Mouse (Mus musculus): ENCODE measurements at regions not wholly inside any gene's neighbourhood (a gene's known extent, or its start where the extent isn't known, plus 50 kb on each side); places are given as distances from the start of the nearest gene placed in this dataset.
"Not testable (repeated sequence)": the region's sequence is repeated elsewhere in the genome, so short reads cannot be mapped to it uniquely, and the experiment has no call there.

DNA sequence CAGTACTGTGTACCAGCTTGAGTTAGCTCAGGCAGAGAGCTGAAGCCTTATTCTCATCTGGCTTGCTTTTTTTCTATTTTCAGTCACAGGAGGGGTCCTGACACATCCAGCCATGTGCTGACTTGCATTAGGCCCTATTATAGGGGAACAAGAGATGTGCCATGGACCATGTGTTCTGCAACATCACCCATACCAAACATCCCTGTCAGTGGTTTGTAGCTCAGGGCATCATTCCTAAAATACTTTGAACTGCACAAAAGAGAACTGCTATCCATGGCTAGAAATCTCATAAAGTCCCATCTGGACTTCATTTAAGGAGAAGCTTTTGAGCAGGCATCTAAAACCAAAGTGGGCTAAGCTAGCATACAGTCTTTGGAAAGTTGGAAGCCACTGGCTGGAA, 304.1 kb downstream of the Sec16b start:
- H3K27ac ChIP-seq (replicated peaks; ENCODE audit: low read depth, low read length), result no peak overlapping the region
- no peak overlapping the region for H3K4me2 ChIP-seq (replicated peaks; ENCODE audit: low read depth, low read length, severe bottlenecking)
- H3K9me3 ChIP-seq (ENCODE audit: control insufficient read depth, low read length), result no peaks in the 10 kb centered on the region
- H3K9ac ChIP-seq (ENCODE audit: low read depth, low read length, severe bottlenecking), result no peak overlapping the region
- ATAC-seq (ENCODE audit: low FRiP score, low read depth), result 0 out of 2 replicates have a peak, but pooled peaks have one; percentile 63
- no peaks in the 10 kb centered on the region; the same call in 1 of the 2 replicates for H3K4me1 ChIP-seq (ENCODE audit: control insufficient read depth, insufficient read depth, low read length)
- DNase-seq (ENCODE audit: low spot score), result peak; percentile 43
- no peaks in the 10 kb centered on the region for H3K27me3 ChIP-seq (ENCODE audit: control insufficient read depth, insufficient read depth, low read length)
- H3K36me3 ChIP-seq (ENCODE audit: control insufficient read depth, insufficient read depth, low read length), result no peaks in the 10 kb centered on the region
- H3K4me3 ChIP-seq (replicated peaks; ENCODE audit: low read length), result no peak overlapping the region
- no peak for TF ChIP-seq POLR2A (IDR thresholded peaks at IDR 0.05; ENCODE audit: borderline replicate concordance, extremely low read depth, insufficient read depth, insufficient read length)

DNA sequence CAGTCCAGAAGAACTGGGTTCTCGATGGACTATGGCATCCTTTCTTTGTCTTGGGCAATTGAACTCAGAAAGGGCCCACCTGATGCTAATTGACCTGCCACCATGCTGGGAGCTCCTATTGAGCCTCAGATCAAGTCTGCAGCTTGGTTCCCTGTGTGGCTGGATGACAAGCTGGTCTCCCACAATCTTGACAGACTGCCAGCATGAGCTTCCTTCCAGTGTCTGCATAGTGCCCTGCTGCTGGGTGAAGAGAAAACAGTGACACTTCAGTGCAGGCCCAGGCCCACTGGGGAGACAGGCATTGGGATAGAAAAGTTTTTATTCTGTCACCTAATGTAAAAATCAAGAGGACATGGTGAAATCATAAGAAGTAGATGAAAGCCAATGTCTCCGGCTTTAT, 321.4 kb downstream of the Sec16b start:
- Histone ChIP-seq H3K9me3 (ENCODE audit: control insufficient read depth, low read length) (no peaks in the 10 kb centered on the region), H3K4me3 (replicated peaks; ENCODE audit: low read length) (no peak overlapping the region), H3K27ac (replicated peaks; ENCODE audit: low read depth, low read length) (no peak overlapping the region), H3K9ac (ENCODE audit: low read depth, low read length, severe bottlenecking) (no peak overlapping the region), H3K4me2 (replicated peaks; ENCODE audit: low read depth, low read length, severe bottlenecking) (no peak overlapping the region), H3K4me1 (ENCODE audit: control insufficient read depth, insufficient read depth, low read length) (no peaks in the 10 kb centered on the region), H3K36me3 (ENCODE audit: control insufficient read depth, insufficient read depth, low read length) (no peaks in the 10 kb centered on the region), H3K27me3 (ENCODE audit: control insufficient read depth, insufficient read depth, low read length) (no peaks in the 10 kb centered on the region)
- ATAC-seq (ENCODE audit: low FRiP score, low read depth) (no peak), DNase-seq (ENCODE audit: low spot score) (no peak)
- WGBS, result 43% methylated on average over 2 of the region's 2 CpGs
- no peak for TF ChIP-seq POLR2A (IDR thresholded peaks at IDR 0.05; ENCODE audit: borderline replicate concordance, extremely low read depth, insufficient read depth, insufficient read length)

DNA sequence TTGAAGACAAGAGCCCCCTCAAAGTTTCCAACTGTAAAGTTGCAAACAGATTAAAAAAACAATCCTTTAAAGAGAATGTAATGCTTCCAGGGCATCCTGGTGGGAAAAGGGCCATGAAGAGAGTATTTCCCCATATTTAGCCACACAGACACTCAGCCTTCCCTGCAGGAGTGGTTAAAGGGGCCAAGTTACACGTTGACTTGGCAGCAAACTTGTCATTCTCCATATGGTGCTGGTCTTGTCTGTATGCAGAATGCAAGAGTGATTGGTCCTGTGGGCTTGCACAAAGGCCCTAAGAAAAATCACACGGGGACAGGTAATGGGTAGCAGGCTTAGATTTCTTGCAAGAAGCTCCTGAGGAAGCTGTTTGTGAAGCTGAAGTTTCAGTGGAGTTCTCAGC, 325.0 kb downstream of the Sec16b start:
- WGBS, result 33% methylated on average over 2 of the region's 2 CpGs

DNA sequence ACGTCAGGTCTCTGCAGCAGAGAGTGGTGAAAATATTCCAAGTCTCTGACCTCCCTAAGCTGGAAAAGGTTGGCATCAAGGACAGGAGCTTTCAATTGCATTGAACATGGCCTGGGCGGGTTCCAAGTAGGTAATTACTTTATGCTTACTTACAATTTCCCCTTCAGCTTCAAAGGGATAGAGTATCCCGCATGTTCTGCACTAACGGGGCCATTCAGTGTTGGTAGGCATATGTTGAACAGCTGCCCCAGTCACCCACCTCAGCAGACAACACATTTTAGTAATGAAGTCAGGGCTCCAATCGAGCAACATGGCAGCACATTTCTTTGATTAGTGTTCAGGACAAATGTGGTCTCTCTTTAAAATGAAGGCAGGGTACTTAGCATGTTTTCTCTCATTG, 366.2 kb downstream of the Sec16b start:
- Histone ChIP-seq H3K4me2 (replicated peaks; ENCODE audit: low read depth, low read length, severe bottlenecking) (no peak overlapping the region), H3K9ac (ENCODE audit: low read depth, low read length, severe bottlenecking) (no peak overlapping the region), H3K4me1 (ENCODE audit: control insufficient read depth, insufficient read depth, low read length) (0 out of 2 replicates have a peak, but pooled peaks cover 5% of the 10 kb centered on the region), H3K9me3 (ENCODE audit: control insufficient read depth, low read length) (no peaks in the 10 kb centered on the region), H3K27me3 (ENCODE audit: control insufficient read depth, insufficient read depth, low read length) (no peaks in the 10 kb centered on the region), H3K36me3 (ENCODE audit: control insufficient read depth, insufficient read depth, low read length) (no peaks in the 10 kb centered on the region), H3K4me3 (replicated peaks; ENCODE audit: low read length) (no peak overlapping the region), H3K27ac (replicated peaks; ENCODE audit: low read depth, low read length) (no peak overlapping the region)
- ATAC-seq (ENCODE audit: low FRiP score, low read depth) (no peak), DNase-seq (ENCODE audit: low spot score) (peak; percentile 32)
- TF ChIP-seq POLR2A (IDR thresholded peaks at IDR 0.05; ENCODE audit: borderline replicate concordance, extremely low read depth, insufficient read depth, insufficient read length), result no peak
- WGBS, result 30% methylated on average over 5 of the region's 5 CpGs

More for the DNA sequence above, 325.0 kb downstream of the Sec16b start:
- H3K4me3 ChIP-seq (replicated peaks; ENCODE audit: low read length), result no peak overlapping the region
- TF ChIP-seq POLR2A (IDR thresholded peaks at IDR 0.05; ENCODE audit: borderline replicate concordance, extremely low read depth, insufficient read depth, insufficient read length), result no peak
- no peaks in the 10 kb centered on the region for H3K4me1 ChIP-seq (ENCODE audit: control insufficient read depth, insufficient read depth, low read length)
- no peaks in the 10 kb centered on the region for H3K36me3 ChIP-seq (ENCODE audit: control insufficient read depth, insufficient read depth, low read length)
- H3K27me3 ChIP-seq (ENCODE audit: control insufficient read depth, insufficient read depth, low read length), result no peaks in the 10 kb centered on the region
- DNase-seq (ENCODE audit: low spot score) (no peak), ATAC-seq (ENCODE audit: low FRiP score, low read depth) (no peak)
- H3K9me3 ChIP-seq (ENCODE audit: control insufficient read depth, low read length), result no peaks in the 10 kb centered on the region
- no peak overlapping the region for H3K27ac ChIP-seq (replicated peaks; ENCODE audit: low read depth, low read length)
- H3K4me2 ChIP-seq (replicated peaks; ENCODE audit: low read depth, low read length, severe bottlenecking), result no peak overlapping the region
- H3K9ac ChIP-seq (ENCODE audit: low read depth, low read length, severe bottlenecking), result no peak overlapping the region

DNA sequence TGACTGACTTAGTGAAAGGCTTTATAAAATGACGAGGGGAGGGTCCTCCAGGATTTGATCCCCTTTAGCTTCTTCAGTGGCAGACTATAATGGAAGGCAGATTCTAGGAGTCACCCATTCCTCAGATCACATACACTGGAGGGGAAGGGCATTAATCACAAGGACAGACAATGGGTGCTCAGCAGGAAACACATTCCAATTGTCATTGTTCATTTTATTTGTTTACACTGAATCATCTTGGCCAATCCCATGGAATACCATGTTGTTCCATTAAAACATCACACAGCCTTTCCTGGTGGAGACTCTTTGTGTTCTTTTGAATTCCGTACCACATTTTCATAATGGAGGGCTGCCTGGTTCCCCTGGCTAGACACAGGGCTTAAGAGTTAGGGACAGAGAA, 368.5 kb downstream of the Sec16b start:
- H3K4me1 ChIP-seq (ENCODE audit: control insufficient read depth, insufficient read depth, low read length), result 0 out of 2 replicates have a peak, but pooled peaks cover 5% of the 10 kb centered on the region
- no peaks in the 10 kb centered on the region for H3K36me3 ChIP-seq (ENCODE audit: control insufficient read depth, insufficient read depth, low read length)
- WGBS, result 90% methylated on average over 2 of the region's 2 CpGs
- H3K4me3 ChIP-seq (replicated peaks; ENCODE audit: low read length), result no peak overlapping the region
- no peak for TF ChIP-seq POLR2A (IDR thresholded peaks at IDR 0.05; ENCODE audit: borderline replicate concordance, extremely low read depth, insufficient read depth, insufficient read length)
- H3K27me3 ChIP-seq (ENCODE audit: control insufficient read depth, insufficient read depth, low read length), result no peaks in the 10 kb centered on the region
- no peak for ATAC-seq (ENCODE audit: low FRiP score, low read depth)
- H3K4me2 ChIP-seq (replicated peaks; ENCODE audit: low read depth, low read length, severe bottlenecking), result no peak overlapping the region
- H3K27ac ChIP-seq (replicated peaks; ENCODE audit: low read depth, low read length), result no peak overlapping the region
- no peaks in the 10 kb centered on the region for H3K9me3 ChIP-seq (ENCODE audit: control insufficient read depth, low read length)
- no peak overlapping the region for H3K9ac ChIP-seq (ENCODE audit: low read depth, low read length, severe bottlenecking)
- no peak for DNase-seq (ENCODE audit: low spot score)

DNA sequence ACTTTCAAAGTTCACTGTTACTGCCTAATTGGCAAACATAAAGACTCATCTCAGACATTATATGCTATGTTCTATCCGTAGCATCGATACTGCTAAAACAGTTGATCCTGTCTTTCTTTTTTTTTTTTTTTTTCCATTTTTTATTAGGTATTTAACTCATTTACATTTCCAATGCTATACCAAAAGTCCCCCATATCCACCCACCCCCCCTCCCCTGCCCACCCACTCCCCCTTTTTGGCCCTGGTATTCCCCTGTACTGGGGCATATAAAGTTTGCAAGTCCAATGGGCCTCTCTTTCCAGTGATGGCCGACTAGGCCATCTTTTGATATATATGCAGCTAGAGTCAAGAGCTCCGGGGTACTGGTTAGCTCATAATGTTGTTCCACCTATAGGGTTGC, 370.6 kb downstream of the Sec16b start:
- H3K27ac ChIP-seq (replicated peaks; ENCODE audit: low read depth, low read length); ATAC-seq (ENCODE audit: low FRiP score, low read depth): not testable (repeated sequence)

More for the DNA sequence above, 370.6 kb downstream of the Sec16b start:
- not testable (repeated sequence) for H3K27me3 ChIP-seq (ENCODE audit: control insufficient read depth, insufficient read depth, low read length); DNase-seq (ENCODE audit: low spot score); H3K4me1 ChIP-seq (ENCODE audit: control insufficient read depth, insufficient read depth, low read length); H3K4me2 ChIP-seq (replicated peaks; ENCODE audit: low read depth, low read length, severe bottlenecking); H3K4me3 ChIP-seq (replicated peaks; ENCODE audit: low read length); H3K9me3 ChIP-seq (ENCODE audit: control insufficient read depth, low read length); H3K36me3 ChIP-seq (ENCODE audit: control insufficient read depth, insufficient read depth, low read length); H3K9ac ChIP-seq (ENCODE audit: low read depth, low read length, severe bottlenecking)
- 96% methylated on average over 2 of the region's 4 CpGs for WGBS
